In genomic region chr5:142367085-142368081, GRCm38 (mm10) we compare ENCODE assay signal across 8 mouse cellular contexts. TPM values are rescaled to one million over a fixed set of nuclear protein-coding genes. Genes with fewer than 3 reads are reported as not detected.
DNase-seq lines count a peak whose midpoint lies in the region; ATAC-seq lines count a peak whose summit lies in the region.

No protein-coding gene starts in this region.

- no peaks in the 10 kb centered on the region for H3K9me3 ChIP-seq in hindbrain, embryonic 11.5 days (ENCODE audit: control insufficient read depth, low read length)

- H3K9ac ChIP-seq in hindbrain, embryonic 11.5 days (ENCODE audit: low read depth, low read length), result peak overlapping the region; percentile 81

- under 1% methylated on average over 80 of the region's 83 CpGs for WGBS in hindbrain, embryonic 11.5 days

- peak overlapping the region; percentile 66 for H3K4me2 ChIP-seq in hindbrain, embryonic 11.5 days (replicated peaks; ENCODE audit: low read depth, low read length)

- DNase-seq in Muller cell, postnatal 12 days (ENCODE audit: inconsistent ontology term), result peak; percentile 96
- peak; percentile 98 for DNase-seq in cerebellum, adult 9-11 months
- peak; percentile 95 to 100 for DNase-seq in frontal cortex, adult 2 months (ENCODE audit: extremely low spot score in 1 of 2, low spot score in 1 of 2)
- peak; percentile 98 for DNase-seq in hindbrain, embryonic 11.5 days (ENCODE audit: low spot score)
- DNase-seq in layer of hippocampus, postnatal 10 days (ENCODE audit: low spot score in 2 of 2), result peak; percentile 100
- peak; percentile 97 for DNase-seq in lung, postnatal 10 days
- DNase-seq in ovary, postnatal 36 days (ENCODE audit: low spot score), result peak; percentile 99
- DNase-seq in thymus, postnatal 25 days, result peak; percentile 100

- H3K36me3 ChIP-seq in hindbrain, embryonic 11.5 days (ENCODE audit: control insufficient read depth, insufficient read depth, low read length), result no peaks in the 10 kb centered on the region

- peak overlapping the region; percentile 60; the same call in 1 of the 2 replicates for H3K27ac ChIP-seq in hindbrain, embryonic 11.5 days (ENCODE audit: low read depth, low read length)

- peak overlapping the region; percentile 44 for H3K4me3 ChIP-seq in hindbrain, embryonic 11.5 days (ENCODE audit: low read depth, low read length)

- H3K27me3 ChIP-seq in hindbrain, embryonic 11.5 days (ENCODE audit: control insufficient read depth, insufficient read depth, low read length), result no peaks in the 10 kb centered on the region

- H3K4me1 ChIP-seq in hindbrain, embryonic 11.5 days (replicated peaks; ENCODE audit: control insufficient read depth, insufficient read depth, low read length), result peaks cover 7% of the 10 kb centered on the region; the same call in 1 of the 2 replicates

- ATAC-seq in hindbrain, embryonic 11.5 days (ENCODE audit: low FRiP score), result peak; percentile 89

RNA-seq across cellular contexts. Expression of gene Foxk1, which starts 33.9 kb away (rescaled TPM):
- polyA plus RNA-seq in frontal cortex, adult 2 months (2012; rRNA removed), result 19.1 and 19.2 TPM in 2 replicates
- polyA plus RNA-seq in hindbrain, embryonic 11.5 days (2014; fragmentation: Nextera tagmentation; extraction: Ambion mirVana), result 4.0 and 4.1 TPM in 2 replicates
- 10 to 100 TPM; 33.9 to 37.9 TPM for total RNA-seq in layer of hippocampus, postnatal 10 days (2021)

Comparison
In these comparisons a context has a peak if more than half of its experiments do, and no peak if none do; other contexts are left out.
1. Peak in every context shown above with its lines: DNase-seq, ATAC-seq, H3K4me3 ChIP-seq and H3K27ac ChIP-seq.